Mouse (Mus musculus): ENCODE measurements around the gene Pkd1. TPM values are rescaled to one million over a fixed set of nuclear protein-coding genes. Genes with fewer than 3 reads are reported as not detected.
A peak's percentile ranks its signal among the peaks of the same experiment; 100 is the strongest.

The Pkd1 gene
- polyA plus RNA-seq, 1 experiment, result 31.6 TPM

DNA sequence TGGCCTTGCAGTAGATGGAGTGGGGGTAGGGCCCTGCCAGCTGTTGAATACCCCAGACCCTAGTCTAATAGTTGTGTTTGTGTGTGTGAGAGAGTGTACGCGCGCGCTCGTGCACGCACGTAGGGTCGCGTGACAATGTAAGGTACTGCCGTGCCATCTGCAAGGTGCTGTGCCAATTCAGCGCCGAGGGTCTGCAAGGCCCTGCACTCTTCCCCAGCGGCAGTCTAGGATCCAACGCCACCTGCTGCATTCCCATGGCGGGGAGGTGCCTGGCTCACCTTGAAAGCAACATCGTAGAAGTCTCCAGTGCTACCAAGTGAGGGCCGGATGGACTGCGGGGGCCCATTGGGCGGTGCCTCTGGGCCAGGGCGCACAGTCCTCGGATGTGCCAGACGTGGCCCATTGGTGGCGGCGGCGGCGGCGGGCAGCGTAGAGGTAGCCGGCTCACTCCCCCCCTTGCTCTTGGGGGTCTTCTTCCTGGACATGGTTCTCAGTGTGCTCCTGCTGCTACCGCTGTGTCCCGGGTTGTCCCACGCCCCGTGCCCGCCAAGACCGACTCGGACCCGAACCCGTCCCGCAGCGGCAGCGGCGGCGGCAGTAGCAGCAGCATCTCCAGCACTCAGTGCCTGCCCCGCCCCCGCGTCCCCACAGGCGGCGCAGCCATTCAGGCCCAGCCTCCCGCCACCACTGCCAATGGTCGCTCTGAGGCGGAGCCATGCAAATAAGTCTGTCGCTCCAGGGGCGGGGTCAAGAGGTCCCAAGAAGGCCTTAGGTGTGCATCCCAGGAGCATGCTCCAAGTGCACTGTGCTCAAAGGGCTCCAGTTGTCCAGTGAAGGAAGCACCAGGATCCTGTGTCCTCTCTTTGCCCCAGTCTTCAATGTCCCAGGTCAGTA is 16.3 kb upstream of the Pkd1 start:
- H3K36me3 ChIP-seq (ENCODE audit: control insufficient read depth, insufficient read depth, low read length), result no peaks in the 10 kb centered on the region
- TF ChIP-seq POLR2A (IDR thresholded peaks at IDR 0.05; ENCODE audit: control insufficient read depth, low read depth, low read length) (no peak), CTCF (IDR thresholded peaks at IDR 0.05; ENCODE audit: control insufficient read depth, insufficient read depth, insufficient replicate concordance, low read depth, low read length) (no peak)
- no peak overlapping the region for H3K27ac ChIP-seq (ENCODE audit: control insufficient read depth, insufficient read depth, low read depth, low read length)
- no peaks in the 10 kb centered on the region for H3K27me3 ChIP-seq (ENCODE audit: control insufficient read depth, insufficient read depth, low read length)
- H3K4me3 ChIP-seq (ENCODE audit: control insufficient read depth, low read depth, low read length), result peak overlapping the region; percentile 68
- peaks cover 10% of the 10 kb centered on the region for H3K4me1 ChIP-seq (ENCODE audit: control insufficient read depth, insufficient read depth, low read length)

DNA sequence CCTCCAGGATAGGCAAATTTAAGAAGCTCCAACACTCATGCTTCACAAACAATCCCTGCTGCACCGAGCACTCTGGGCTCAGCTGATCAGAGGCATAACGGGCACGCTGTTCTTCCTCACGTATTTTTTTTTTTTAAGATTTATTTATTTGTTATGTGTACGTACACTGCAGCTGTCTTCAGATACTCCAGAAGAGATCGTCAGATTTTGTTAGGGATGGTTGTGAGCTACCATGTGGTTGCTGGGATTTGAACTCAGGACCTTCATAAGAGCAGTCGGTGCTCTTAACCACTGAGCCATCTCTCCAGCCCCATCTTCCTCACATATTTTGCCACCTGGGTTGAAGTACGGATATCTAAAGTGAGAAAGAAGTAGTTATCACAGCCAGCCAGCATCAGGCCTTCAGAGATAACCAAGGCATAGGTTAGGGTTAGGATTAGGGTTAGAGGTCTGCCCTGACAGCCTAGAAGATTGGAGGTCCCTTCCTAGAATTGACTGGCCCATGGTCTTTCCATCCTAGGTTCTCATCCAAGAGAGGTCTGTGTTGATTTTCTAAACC is 15.4 kb upstream of the Pkd1 start, which contains the start of gene Rab26:
Gene Rab26 (minus strand): TSS at position 51 of the 559 bp plus-strand sequence.
- Histone ChIP-seq H3K36me3 (ENCODE audit: control insufficient read depth, insufficient read depth, low read length) (no peaks in the 10 kb centered on the region), H3K27me3 (ENCODE audit: control insufficient read depth, insufficient read depth, low read length) (no peaks in the 10 kb centered on the region), H3K27ac (ENCODE audit: control insufficient read depth, insufficient read depth, low read depth, low read length) (no peak within 1 kb of the TSS), H3K4me1 (ENCODE audit: control insufficient read depth, insufficient read depth, low read length) (peaks cover 10% of the 10 kb centered on the region), H3K4me3 (ENCODE audit: control insufficient read depth, low read depth, low read length) (peak within 1 kb of the TSS; percentile 68)
- TF ChIP-seq POLR2A (IDR thresholded peaks at IDR 0.05; ENCODE audit: control insufficient read depth, low read depth, low read length) (no peak), CTCF (IDR thresholded peaks at IDR 0.05; ENCODE audit: control insufficient read depth, insufficient read depth, insufficient replicate concordance, low read depth, low read length) (no peak)

DNA sequence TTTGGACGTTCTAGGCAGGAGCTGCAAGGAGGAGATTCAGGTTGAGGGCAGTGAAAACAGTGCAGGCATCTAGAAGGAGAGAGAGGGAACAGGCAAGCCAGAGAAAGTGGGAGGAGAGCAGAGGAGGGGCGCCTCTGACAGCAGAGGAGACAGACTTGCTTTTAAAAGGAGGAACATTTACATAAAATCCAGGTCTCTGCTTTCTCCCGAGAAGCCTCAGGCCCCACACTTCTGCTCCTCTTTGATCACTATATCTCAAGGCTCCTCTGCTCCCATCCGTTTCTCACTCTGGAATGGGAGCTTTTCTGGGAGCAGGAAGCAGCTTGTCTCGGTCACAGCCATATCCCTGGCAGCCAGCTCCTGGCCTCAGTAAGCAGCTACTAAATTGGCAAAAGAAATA is 14.3 kb upstream of the Pkd1 start:
- no peak for TF ChIP-seq CTCF (IDR thresholded peaks at IDR 0.05; ENCODE audit: control insufficient read depth, insufficient read depth, insufficient replicate concordance, low read depth, low read length)
- TF ChIP-seq POLR2A (IDR thresholded peaks at IDR 0.05; ENCODE audit: control insufficient read depth, low read depth, low read length), result no peak
- H3K27me3 ChIP-seq (ENCODE audit: control insufficient read depth, insufficient read depth, low read length), result no peaks in the 10 kb centered on the region
- H3K36me3 ChIP-seq (ENCODE audit: control insufficient read depth, insufficient read depth, low read length), result no peaks in the 10 kb centered on the region
- no peak overlapping the region for H3K4me3 ChIP-seq (ENCODE audit: control insufficient read depth, low read depth, low read length)
- H3K4me1 ChIP-seq (ENCODE audit: control insufficient read depth, insufficient read depth, low read length), result peaks cover 10% of the 10 kb centered on the region
- H3K27ac ChIP-seq (ENCODE audit: control insufficient read depth, insufficient read depth, low read depth, low read length), result no peak overlapping the region; the same call in 1 of the 2 replicates

DNA sequence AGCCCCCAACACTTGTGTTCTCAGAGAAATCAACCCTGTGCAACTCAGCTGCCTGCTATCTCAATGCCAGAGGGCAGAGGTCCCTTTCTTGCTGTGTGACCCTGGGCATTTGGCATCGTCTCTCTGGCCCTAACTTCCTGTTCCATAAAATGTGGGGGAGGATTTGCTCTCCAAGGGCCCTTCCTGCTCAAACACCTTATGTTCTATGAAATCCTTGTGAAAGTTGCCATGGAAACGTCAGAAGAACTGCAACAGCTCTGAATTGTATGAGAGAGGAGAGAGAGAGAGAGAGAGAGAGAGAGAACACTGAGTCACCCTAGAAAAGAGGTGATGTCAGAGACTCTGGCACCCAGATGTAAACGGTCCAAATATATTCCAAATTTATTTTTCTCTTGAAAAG is 12.1 kb upstream of the Pkd1 start:
- H3K27me3 ChIP-seq (ENCODE audit: control insufficient read depth, insufficient read depth, low read length), result no peaks in the 10 kb centered on the region
- H3K36me3 ChIP-seq (ENCODE audit: control insufficient read depth, insufficient read depth, low read length), result no peaks in the 10 kb centered on the region
- TF ChIP-seq POLR2A (IDR thresholded peaks at IDR 0.05; ENCODE audit: control insufficient read depth, low read depth, low read length), result no peak
- TF ChIP-seq CTCF (IDR thresholded peaks at IDR 0.05; ENCODE audit: control insufficient read depth, insufficient read depth, insufficient replicate concordance, low read depth, low read length), result no peak
- no peak overlapping the region for H3K27ac ChIP-seq (ENCODE audit: control insufficient read depth, insufficient read depth, low read depth, low read length)
- H3K4me3 ChIP-seq (ENCODE audit: control insufficient read depth, low read depth, low read length), result no peak overlapping the region
- H3K4me1 ChIP-seq (ENCODE audit: control insufficient read depth, insufficient read depth, low read length), result peaks cover 10% of the 10 kb centered on the region

DNA sequence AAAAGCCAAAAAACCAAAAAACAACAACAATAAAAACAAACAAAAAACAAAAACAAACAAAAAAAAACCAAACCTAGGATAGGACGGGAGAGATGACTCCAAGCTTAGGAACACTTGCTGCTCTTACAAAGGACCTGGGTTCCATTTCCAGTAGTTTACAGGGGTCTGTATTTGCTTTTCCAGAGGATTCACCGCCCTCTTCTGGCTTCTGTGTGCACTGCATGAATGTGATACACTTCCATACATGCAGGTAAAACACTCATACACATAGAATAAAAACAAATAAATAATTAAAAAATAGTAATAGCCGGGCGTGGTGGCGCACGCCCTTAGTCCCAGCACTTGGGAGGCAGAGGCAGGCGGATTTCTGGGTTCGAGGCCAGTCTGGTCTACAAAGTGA is 10.7 kb upstream of the Pkd1 start:
- no peak overlapping the region for H3K27ac ChIP-seq (ENCODE audit: control insufficient read depth, insufficient read depth, low read depth, low read length)
- no peaks in the 10 kb centered on the region for H3K36me3 ChIP-seq (ENCODE audit: control insufficient read depth, insufficient read depth, low read length)
- no peak overlapping the region for H3K4me3 ChIP-seq (ENCODE audit: control insufficient read depth, low read depth, low read length)
- H3K4me1 ChIP-seq (ENCODE audit: control insufficient read depth, insufficient read depth, low read length), result peaks cover 2% of the 10 kb centered on the region; the same call in 1 of the 2 replicates
- no peaks in the 10 kb centered on the region for H3K27me3 ChIP-seq (ENCODE audit: control insufficient read depth, insufficient read depth, low read length)
- TF ChIP-seq CTCF (IDR thresholded peaks at IDR 0.05; ENCODE audit: control insufficient read depth, insufficient read depth, insufficient replicate concordance, low read depth, low read length) (no peak), POLR2A (IDR thresholded peaks at IDR 0.05; ENCODE audit: control insufficient read depth, low read depth, low read length) (no peak)

DNA sequence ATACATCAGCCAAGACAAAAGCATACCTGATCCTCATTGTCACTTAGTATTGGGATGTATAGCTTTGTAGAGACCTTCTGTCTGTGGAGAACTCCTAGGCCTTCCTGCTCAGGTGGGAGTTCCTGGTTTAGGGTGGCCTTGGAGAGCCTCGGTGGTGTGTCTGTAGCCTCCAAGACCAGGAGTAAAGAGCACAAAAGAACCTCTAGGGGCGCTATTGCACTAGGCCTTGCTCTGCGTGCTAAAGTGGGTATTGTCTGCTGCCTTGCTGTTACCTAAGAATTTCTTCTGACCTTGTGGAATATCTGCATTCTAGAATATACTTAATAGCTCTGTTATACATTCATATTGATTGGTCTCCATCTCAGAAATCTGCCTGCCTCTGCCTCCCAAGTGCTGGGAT is 9.3 kb upstream of the Pkd1 start:
- no peak overlapping the region for H3K4me3 ChIP-seq (ENCODE audit: control insufficient read depth, low read depth, low read length)
- TF ChIP-seq CTCF (IDR thresholded peaks at IDR 0.05; ENCODE audit: control insufficient read depth, insufficient read depth, insufficient replicate concordance, low read depth, low read length) (peak; percentile 55; the same call in 1 of the 2 replicates), POLR2A (IDR thresholded peaks at IDR 0.05; ENCODE audit: control insufficient read depth, low read depth, low read length) (no peak)
- no peaks in the 10 kb centered on the region for H3K27me3 ChIP-seq (ENCODE audit: control insufficient read depth, insufficient read depth, low read length)
- peaks cover 2% of the 10 kb centered on the region; the same call in 1 of the 2 replicates for H3K4me1 ChIP-seq (ENCODE audit: control insufficient read depth, insufficient read depth, low read length)
- no peaks in the 10 kb centered on the region for H3K36me3 ChIP-seq (ENCODE audit: control insufficient read depth, insufficient read depth, low read length)
- H3K27ac ChIP-seq (ENCODE audit: control insufficient read depth, insufficient read depth, low read depth, low read length), result no peak overlapping the region

DNA sequence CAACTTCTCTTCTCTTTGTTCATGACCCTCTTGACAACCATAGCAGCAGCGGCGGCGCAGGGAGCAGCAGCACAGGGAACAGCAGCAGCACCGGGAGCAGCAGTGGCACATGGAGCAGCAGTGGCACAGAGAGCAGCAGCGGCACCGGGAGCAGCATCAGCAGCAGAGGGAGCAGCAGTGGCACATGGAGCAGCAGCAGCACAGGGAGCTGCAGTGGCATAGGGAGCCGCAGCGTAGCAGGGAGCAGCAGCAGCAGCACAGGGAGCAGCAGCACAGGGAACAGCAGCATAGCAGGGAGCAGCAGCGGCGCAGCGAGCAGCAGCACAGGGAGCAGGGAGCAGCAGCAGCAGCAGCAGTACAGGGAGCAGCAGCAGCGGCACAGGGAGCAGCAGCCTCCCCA is 5.0 kb upstream of the Pkd1 start:
- peaks cover 2% of the 10 kb centered on the region for H3K4me1 ChIP-seq (ENCODE audit: control insufficient read depth, insufficient read depth, low read length)
- no peaks in the 10 kb centered on the region for H3K36me3 ChIP-seq (ENCODE audit: control insufficient read depth, insufficient read depth, low read length)
- H3K27ac ChIP-seq (ENCODE audit: control insufficient read depth, insufficient read depth, low read depth, low read length), result no peak overlapping the region
- TF ChIP-seq POLR2A (IDR thresholded peaks at IDR 0.05; ENCODE audit: control insufficient read depth, low read depth, low read length) (no peak), CTCF (IDR thresholded peaks at IDR 0.05; ENCODE audit: control insufficient read depth, insufficient read depth, insufficient replicate concordance, low read depth, low read length) (no peak)
- no peak overlapping the region for H3K4me3 ChIP-seq (ENCODE audit: control insufficient read depth, low read depth, low read length)
- H3K27me3 ChIP-seq (ENCODE audit: control insufficient read depth, insufficient read depth, low read length), result no peaks in the 10 kb centered on the region

Measured in testis, adult 2 months (tissue).